Mouse (Mus musculus): ENCODE measurements around the gene Zcwpw1. TPM values are rescaled to one million over a fixed set of nuclear protein-coding genes. Genes with fewer than 3 reads are reported as not detected.

Gene Zcwpw1
- 13.7 TPM for polyA plus RNA-seq (2017; shearing (Covaris generic))

DNA sequence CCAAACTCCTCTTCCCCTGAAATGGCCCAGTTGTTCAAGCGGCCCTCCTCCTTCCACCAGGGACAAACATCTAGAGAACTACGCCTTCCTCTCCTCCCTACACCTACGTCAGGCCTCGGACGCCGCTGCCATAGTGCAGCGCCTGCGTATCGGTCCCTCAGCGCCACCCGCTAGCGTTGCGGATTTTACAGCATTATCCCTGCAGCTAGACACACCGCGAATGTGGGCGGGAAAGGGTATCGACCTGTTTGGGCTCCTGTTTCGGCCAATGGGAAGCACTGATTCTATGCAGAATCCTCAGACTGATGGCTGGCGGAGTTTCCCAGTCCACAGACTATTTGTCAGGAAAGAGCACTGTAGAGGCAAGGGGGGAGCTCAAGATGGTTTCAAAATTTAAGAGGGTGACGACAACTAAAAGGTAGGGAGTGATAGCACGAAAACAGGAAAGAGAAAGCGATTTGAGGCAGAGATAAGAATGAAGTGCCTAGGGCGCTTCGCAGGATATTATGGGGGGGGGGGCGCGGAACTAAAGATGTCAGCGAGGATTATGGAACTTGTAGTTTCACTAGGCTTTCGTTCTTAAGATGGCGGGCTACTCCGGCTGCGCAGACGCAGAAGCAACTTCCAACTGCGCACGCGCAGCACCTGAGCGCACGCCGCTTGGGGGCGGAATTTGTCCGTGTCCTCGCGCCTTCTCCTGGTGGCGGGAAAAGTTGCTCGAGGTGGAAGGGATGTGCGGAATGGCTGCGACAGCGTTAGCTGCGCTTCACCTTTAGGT, at the start of gene Zcwpw1, which contains the start of gene Mepce:
TSS of gene Zcwpw1 (plus strand) at position 648 of the 778 bp plus-strand sequence.
TSS of gene Mepce (minus strand) at position 505 of the 778 bp plus-strand sequence.

DNA sequence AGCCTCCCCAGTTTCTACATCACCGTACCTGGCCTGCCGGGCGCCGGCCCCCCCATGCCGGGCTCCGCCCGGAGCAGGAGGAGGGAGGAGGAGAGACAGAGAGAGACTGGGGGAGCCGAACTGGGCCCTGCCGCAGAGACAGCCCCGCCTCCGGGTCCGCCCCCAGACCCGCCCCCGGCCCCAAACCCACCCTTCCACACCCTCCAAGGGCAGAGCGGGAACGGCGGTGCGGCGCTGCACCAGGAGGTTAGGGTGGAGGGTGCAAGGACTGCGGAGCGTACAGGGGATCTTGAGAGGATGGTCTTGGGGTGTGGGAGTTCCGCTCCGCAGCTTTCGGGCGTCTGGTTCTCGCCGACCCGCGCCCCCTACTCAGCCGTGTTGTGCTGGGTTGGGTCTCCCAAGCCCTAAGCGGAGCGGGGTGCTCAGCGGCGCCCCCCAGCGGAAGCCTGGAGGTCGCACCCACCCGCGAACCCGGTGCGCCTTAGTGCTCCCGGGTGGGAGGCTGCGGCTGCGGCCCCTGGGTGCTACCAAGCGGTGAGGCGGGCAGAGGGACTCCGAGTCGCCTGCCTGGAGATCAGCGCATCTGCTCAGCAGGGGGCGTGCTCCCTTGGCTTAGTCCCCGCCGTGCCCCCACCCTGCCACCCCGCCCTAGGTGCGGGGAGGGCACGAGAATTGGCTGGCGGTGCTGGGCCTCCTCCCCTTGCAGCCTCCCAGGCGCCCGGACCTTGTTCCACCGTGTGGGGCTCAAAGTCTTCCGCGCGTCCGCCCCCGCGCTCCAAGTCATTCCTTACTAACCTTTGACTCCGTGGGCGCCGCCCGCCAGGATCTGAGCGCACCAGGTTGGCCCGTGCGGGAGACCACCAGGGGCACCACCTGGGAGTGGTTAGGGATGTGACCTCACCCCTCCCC, 46.3 kb upstream of the Zcwpw1 start, which contains the start of gene Nyap1:
TSS of gene Nyap1 (minus strand) at position 585 of the 909 bp plus-strand sequence.

DNA sequence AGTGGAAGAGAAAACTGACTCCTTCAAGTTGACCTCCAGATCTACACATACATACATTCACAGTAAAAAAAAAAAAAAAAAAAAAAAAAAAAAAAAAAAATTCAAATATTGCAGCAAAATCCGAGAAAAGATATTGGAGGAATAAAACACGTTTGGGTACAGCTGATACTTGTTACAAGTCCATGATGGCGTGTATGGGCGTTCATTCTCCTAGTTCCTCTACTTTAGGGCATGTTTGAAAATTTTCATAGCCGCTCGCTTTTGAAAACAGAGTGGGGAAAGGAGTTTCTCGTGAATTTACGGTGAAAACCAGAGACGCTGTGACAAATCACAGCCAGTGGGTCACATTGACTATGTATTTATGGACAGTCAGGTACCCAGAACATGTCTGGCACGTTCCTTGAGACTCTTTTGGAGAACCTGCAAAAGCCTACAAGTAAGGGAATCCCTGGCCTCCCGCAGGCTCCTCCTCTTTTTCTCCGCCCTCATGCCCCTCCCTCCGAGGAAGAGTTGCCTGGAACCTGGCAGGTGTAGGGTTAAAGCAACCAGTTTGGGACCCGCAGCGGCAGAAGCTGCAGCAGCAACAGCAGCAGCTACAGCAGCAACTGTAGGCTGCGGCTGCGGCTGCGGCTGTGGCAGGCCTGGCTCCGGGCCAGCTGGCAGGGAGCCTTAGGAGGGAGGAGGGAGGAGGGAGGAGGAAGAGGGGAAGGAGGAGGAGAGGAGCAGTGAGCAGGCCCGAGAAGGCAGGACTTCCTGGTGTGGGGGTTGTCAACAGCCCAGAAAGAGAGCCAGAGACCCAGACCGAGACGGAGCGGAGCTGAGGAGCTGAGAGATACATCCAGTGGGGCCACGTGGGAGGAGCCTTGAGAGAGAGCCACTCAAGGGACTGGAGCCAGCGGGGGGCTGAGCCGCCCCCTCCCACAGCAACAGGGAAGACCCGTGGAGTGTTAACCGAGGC, 42.1 kb upstream of the Zcwpw1 start, which contains the start of gene Tsc22d4:
TSS of gene Tsc22d4 (plus strand) at position 517 of the 958 bp plus-strand sequence.

DNA sequence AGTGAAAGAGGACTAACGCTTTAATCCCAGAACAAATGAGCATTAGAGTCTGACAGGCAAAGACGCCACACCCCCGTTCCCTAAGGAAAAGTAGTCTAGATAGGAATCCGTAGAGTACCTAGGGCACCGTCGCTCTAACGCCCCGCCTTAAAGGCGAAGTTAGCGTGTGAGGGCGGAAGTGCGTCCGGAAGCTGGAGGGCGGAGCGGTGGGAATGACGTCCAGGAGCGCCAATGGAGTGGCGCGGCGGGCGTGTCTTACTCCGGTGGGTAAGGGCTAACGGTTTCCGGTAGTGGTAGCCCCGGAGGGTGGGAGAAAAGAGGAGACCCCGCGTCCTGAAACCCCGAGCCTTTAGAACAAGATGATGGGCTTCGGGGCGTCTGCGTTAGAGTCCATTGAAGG, 9.0 kb upstream of the Zcwpw1 start, which contains the start of gene Ppp1r35:
TSS of gene Ppp1r35 (plus strand) at position 215 of the 400 bp plus-strand sequence.

DNA sequence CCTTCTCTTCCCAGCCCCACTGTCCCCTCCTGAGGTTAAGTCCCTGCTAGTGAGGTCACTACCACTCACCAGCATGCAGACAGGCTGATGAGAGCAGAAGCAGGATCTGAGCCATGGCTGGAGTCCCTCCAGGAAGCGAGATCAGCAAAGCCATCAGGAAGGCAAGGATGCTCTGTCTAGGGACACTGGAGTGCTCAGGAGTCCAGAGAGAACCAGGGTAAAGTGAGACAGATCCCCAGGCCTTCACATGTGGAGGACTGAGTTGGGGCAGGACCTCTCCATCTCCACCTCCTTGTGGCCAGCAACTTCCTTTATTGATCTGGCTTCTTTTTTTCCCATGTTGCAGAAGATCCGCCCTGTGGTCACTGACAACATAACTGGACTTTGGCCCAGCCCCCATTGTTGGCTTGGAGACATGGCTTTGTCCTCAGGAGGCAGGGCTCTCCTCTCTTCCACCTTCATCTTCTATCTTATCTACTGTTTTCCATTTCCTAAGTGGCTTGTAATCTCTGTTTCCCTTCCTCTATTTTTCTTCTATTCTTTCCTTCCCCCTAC, 48.4 kb downstream of the Zcwpw1 start, which contains the start of gene Pilra:
TSS of gene Pilra (minus strand) at position 316 of the 555 bp plus-strand sequence.

DNA sequence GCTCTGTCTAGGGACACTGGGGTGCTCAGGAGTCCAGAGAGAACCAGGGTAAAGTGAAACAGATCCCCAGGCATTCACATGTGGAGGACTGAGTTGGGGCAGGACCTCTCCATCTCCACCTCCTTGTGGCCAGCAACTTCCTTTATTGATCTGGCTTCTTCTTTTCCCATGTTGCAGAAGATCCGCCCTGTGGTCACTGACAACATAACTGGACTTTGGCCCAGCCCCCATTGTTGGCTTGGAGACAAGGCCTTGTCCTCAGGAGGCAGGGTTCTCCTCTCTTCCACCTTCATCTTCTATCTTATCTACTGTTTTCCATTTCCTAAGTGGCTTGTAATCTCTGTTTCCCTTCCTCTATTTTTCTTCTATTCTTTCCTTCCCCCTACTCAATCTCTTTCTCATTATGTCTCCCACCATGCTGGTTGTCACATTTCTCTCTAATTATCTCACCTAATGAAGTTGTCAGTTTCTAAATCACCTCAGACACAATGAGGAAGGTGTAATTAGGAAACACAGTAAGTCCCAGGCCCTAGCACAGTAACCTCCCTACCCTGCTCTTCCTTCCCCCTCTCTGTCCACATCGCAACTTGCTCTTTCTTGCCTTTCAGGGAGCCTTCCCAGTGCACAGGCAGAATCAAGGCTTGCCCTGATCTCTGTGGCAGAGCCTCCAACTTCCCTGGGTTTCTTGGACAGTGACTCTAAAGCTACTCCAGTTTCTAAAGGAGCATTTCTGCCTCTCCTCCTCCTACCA, 70.5 kb downstream of the Zcwpw1 start, which contains the start of gene Pilrb1:
TSS of gene Pilrb1 (minus strand) at position 147 of the 751 bp plus-strand sequence.

DNA sequence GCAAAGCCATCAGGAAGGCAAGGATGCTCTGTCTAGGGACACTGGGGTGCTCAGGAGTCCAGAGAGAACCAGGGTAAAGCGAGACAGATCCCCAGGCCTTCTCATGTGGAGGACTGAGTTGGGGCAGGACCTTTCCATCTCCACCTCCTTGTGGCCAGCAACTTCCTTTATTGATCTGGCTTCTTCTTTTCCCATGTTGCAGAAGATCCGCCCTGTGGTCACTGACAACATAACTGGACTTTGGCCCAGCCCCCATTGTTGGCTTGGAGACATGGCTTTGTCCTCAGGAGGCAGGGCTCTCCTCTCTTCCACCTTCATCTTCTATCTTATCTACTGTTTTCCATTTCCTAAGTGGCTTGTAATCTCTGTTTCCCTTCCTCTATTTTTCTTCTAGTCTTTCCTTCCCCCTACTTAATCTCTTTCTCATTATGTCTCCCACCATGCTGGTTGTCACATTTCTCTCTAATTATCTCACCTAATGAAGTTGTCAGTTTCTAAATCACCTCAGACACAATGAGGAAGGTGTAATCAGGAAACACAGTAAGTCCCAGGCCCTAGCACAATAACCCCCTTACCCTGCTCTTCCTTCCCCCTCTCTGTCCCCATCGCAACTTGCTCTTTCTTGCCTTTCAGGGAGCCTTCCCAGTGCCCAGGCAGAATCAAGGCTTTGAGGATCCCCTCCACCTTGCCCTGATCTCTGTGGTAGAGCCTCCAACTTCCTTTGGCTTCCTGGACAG, 84.2 kb downstream of the Zcwpw1 start, which contains the start of gene Pilrb2:
TSS of gene Pilrb2 (minus strand) at position 172 of the 737 bp plus-strand sequence.

Other genes with a start within 250 kb of the Zcwpw1 start
- not detected for gene Actl6b, start 234.3 kb upstream of the Zcwpw1 start, polyA plus RNA-seq (2017; shearing (Covaris generic))
- gene Tfr2, start 218.0 kb upstream of the Zcwpw1 start, polyA plus RNA-seq (2017; shearing (Covaris generic)): 0.87 TPM
- gene Mospd3, start 186.7 kb upstream of the Zcwpw1 start, polyA plus RNA-seq (2017; shearing (Covaris generic)): 104 TPM
- gene Pcolce, start 174.0 kb upstream of the Zcwpw1 start, polyA plus RNA-seq (2017; shearing (Covaris generic)): 1.0 TPM
- 0.86 TPM for gene Fbxo24, start 158.8 kb upstream of the Zcwpw1 start, polyA plus RNA-seq (2017; shearing (Covaris generic))
- 327 TPM for gene Lrch4, start 158.7 kb upstream of the Zcwpw1 start, polyA plus RNA-seq (2017; shearing (Covaris generic))
- gene Gm20605, start 158.6 kb upstream of the Zcwpw1 start, polyA plus RNA-seq (2017; shearing (Covaris generic)): 87.2 TPM
- 141 TPM for gene Sap25, start 146.5 kb upstream of the Zcwpw1 start, polyA plus RNA-seq (2017; shearing (Covaris generic))
- gene Irs3, start 142.1 kb upstream of the Zcwpw1 start, polyA plus RNA-seq (2017; shearing (Covaris generic)): not detected
- gene Agfg2, start 103.1 kb upstream of the Zcwpw1 start, polyA plus RNA-seq (2017; shearing (Covaris generic)): 21.6 TPM
- 0.98 TPM for gene Nyap1, start 46.2 kb upstream of the Zcwpw1 start, polyA plus RNA-seq (2017; shearing (Covaris generic))
- gene Tsc22d4, start 42.1 kb upstream of the Zcwpw1 start, polyA plus RNA-seq (2017; shearing (Covaris generic)): 441 TPM
- 21.1 TPM for gene Ppp1r35, start 8.9 kb upstream of the Zcwpw1 start, polyA plus RNA-seq (2017; shearing (Covaris generic))
- 19.8 TPM for gene Mepce, start 143 bp upstream of the Zcwpw1 start, polyA plus RNA-seq (2017; shearing (Covaris generic))
- gene Pilra, start 48.5 kb downstream of the Zcwpw1 start, polyA plus RNA-seq (2017; shearing (Covaris generic)): 1.3 TPM
- gene Pilrb1, start 70.3 kb downstream of the Zcwpw1 start, polyA plus RNA-seq (2017; shearing (Covaris generic)): 0.58 TPM
- 1.3 TPM for gene Pilrb2, start 84.0 kb downstream of the Zcwpw1 start, polyA plus RNA-seq (2017; shearing (Covaris generic))
- gene Cyp3a13, start 133.8 kb downstream of the Zcwpw1 start, polyA plus RNA-seq (2017; shearing (Covaris generic)): 0.09 TPM
- gene Gjc3, start 175.3 kb downstream of the Zcwpw1 start, polyA plus RNA-seq (2017; shearing (Covaris generic)): not detected
- gene Azgp1, start 193.7 kb downstream of the Zcwpw1 start, polyA plus RNA-seq (2017; shearing (Covaris generic)): not detected
- not detected for gene Smok3a, start 233.5 kb downstream of the Zcwpw1 start, polyA plus RNA-seq (2017; shearing (Covaris generic))
- gene Smok3b, start 233.6 kb downstream of the Zcwpw1 start, polyA plus RNA-seq (2017; shearing (Covaris generic)): not detected